Mouse (Mus musculus): ENCODE results near the gene Slc30a1. TPM values are rescaled to one million over a fixed set of nuclear protein-coding genes. Genes with fewer than 3 reads are reported as not detected.

Gene Slc30a1
- total RNA-seq, 2 experiments from 2014 or later = 7.5 to 8.9 TPM

- DNase-seq = no peak
Observed at GRCm38 (mm10) chr1:191945341-191945740, 38.8 kb downstream of the Slc30a1 start.

DNA sequence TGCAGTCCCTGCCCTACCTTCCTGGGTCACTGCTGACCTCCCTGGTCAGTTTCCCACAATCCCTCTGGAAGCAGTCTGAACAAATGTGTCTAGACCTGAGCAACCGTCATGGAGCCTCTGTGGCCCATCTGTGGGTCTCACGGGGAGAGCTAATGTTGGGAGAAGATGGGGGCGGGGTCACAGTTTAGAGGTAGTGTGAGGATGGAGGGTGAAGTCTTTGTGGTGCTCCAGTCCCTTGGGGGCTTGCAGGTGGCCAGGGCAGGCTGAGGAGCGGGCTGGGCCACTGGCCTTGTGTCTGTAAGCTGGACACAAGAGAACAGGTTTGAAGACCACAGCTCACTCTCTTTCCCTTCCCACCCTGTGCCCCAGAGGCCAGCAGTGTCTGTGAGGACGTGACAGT is 39.2 kb downstream of the Slc30a1 start:
- DNase-seq = no peak

GRCm38 (mm10) chr1:191946261-191946660 is 39.7 kb downstream of the Slc30a1 start:
- no peak for DNase-seq

DNA sequence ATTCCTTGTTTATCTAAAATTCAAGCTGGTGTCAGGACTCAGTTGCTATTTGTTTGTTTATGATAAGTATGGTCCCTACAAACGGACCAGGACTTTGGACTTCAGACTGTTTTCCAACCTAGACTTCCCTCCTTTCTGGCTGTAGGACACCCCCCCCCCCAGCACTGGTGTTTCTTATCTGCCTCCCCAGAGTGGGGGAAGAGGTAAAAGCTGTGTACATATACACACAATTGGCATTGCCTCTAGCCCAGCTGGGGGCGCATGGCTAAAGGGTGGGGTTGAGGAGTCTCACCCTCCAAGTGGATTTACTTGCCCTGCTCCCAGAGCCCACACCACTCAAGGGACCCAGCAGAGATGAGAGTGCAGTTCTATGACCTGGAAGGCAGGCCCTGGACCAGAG is 40.3 kb downstream of the Slc30a1 start:
- DNase-seq = no peak

DNA sequence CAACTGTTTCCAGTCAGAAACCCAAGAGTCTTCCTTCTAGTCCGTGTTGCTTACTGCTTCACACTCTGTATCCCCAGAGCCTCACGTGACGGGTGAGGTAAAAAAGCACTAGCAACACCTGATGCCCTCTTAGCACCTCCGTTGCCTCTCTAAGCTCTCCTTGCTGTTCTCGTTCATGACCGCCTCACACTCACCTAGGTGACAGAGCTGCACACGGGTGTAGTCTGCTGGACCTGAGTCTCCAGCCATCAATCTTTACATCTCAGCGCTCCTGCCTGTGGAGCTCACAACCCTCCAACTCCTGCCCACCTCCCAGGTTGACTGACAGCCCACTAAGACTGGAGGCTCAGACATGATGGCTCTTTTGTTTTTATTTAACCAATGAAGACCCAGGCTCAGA is 41.2 kb downstream of the Slc30a1 start:
- no peak for DNase-seq

DNA sequence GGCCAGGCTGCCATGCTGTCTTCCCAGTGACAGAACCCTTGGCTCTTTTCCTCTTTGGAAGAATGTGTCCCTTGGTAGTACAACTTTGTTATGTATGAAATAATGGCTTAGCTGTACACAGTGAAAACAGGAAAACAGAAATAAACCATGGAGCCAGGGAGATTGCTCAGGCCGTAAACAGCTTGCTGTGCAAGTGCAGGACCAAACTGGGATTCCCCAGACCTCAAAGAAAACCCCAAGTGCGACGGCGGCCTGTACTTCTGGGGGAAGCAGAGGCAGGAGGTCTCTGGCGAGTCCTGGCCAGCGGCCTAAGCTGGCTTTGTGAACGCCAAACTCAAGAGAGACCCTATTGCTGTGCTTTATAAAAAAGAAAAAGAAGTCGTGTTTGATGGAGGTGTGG is 42.0 kb downstream of the Slc30a1 start:
- DNase-seq = no peak

GRCm38 (mm10) chr1:191950611-191951010 is 44.0 kb downstream of the Slc30a1 start:
- no peak for DNase-seq

DNA sequence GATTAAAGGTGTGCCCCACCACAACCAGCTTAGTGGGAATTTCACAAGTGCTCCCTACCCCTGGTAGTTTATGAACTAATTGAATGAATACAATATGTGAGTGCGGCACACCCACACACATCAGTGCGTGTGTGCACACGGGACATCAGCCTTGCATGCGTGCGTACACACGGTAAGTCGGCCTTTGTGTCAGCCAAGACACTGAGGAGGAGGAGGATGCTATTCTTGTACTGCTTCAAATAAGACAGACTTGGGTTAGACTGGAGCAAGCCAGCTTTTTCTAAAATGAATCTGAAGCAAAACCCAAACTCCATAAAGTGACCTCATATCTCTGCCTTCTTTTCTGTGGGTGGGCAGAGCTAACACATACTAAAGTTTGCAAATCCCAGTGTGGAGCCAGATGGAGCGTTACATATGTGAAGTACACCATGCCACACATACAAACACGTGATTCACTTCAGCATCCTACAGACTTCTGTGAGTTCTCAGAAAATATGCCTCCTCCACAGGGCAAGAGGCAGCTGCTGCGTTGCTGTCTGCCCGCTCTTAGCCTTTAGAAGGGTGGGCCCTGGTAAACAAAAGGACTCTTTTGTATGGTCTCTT is 46.3 kb downstream of the Slc30a1 start:
- DNase-seq = no peak

DNA sequence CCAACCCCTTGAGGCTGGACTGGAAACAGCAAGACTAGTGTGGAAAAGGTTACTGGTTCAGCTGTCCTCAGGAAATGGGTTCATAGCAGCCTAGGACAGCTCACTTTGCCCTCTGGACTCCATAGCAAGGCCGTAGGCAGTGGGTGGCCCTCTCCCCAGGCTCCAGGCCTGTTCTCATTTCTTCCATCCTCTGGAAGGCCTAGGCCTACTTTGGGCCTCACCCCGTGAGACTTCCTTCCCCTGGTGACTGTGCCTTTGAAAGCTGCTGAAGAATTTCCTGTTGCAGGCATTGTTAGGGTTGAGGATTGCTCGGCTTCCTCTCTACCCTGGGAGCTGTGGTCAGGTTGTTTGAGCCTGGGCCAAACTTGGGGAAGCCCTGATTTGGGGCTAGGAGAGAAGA is 48.5 kb downstream of the Slc30a1 start:
- no peak for DNase-seq

DNA sequence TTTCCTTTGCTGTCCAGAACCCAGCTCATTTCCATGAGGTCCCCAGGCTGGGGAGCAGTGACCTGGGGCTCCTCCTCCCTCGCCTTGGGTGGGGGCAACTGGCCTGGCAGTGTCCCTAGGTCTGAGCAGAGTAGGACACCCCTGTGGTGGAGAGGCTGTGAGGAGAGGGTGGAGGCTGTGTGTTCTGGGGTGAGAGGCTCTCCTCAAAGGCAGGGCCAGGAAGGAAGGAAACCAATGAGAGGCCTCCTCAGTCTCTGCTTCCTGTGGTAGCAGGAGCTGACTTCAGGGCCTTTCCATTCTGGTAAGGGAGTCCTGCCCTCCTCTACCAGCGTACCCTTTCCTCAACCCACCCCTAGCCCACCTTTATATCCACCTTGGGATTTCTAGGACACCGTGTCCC is 49.7 kb downstream of the Slc30a1 start:
- no peak for DNase-seq

DNA sequence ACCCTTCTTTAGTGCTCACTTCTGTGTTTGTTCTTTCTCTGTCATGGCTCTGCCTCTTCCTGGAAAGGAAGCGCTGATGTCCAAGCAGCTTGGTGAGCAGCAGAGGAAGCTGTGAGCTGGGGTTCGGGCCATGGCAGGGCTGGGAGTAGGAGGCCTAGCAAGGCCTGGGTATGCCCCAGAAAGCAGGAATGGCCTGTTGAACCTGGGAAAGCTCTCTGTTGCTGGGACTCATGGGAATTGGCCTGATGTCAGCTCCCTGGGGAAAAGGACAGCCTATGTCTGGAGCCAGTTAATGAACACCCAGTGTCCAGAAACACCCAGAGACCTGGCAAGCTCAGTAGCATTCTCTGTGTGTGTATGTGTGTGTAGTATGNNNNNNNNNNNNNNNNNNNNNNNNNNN is 50.3 kb downstream of the Slc30a1 start:
- DNase-seq = no peak

GRCm38 (mm10) chr1:191957321-191957720 is 50.8 kb downstream of the Slc30a1 start:
- DNase-seq = no peak

GRCm38 (mm10) chr1:191960946-191961345 is 54.4 kb downstream of the Slc30a1 start:
- no peak for DNase-seq

Other genes with a start within 250 kb of the Slc30a1 start
- gene Lpgat1, start 188.9 kb upstream of the Slc30a1 start, total RNA-seq (2021) = 10 to 100 TPM; 23.7 to 29.4 TPM
- 1 to 10 TPM; 4.7 to 4.9 TPM for gene Nek2, start 85.3 kb upstream of the Slc30a1 start, total RNA-seq (2021)
- gene Rd3, start 70.6 kb downstream of the Slc30a1 start, total RNA-seq (2021) = under 1 TPM in 1 of 2 experiments, not detected in 1; 0.20 TPM
- gene Traf5, start 185.8 kb downstream of the Slc30a1 start, total RNA-seq (2021) = 10 to 100 TPM in 1 of 2 experiments, 1 to 10 TPM in 1; 9.4 to 13.1 TPM
- gene Rcor3, start 231.3 kb downstream of the Slc30a1 start, total RNA-seq (2021) = 10 to 100 TPM; 23.9 to 35.8 TPM

Data from gastrocnemius, postnatal 10 days (tissue).